Comparison of ENCODE assay signal across 11 mouse cellular contexts in the genomic region with DNA sequence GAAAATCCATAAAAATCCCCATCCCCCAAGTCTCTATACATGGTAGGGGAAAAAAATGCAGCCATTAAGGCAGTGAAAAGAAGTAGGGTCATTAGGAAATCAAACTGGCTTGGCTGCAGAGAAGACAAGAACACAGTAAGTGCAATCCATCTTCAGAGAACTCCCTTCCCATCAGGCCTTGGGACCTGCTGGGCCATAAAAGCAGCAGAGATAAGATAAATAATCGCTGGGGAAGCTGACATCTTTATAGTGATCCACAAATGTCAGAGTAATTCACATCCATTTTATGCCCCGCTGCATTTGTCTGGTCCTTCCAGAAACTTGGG. TPM values are rescaled to one million over a fixed set of nuclear protein-coding genes. Genes with fewer than 3 reads are reported as not detected.
DNase-seq lines count a peak whose midpoint lies in the region; ATAC-seq and TF ChIP-seq lines count a peak whose summit lies in the region.
"Had no signal": no experiment of that assay in that cellular context is flagged by ENCODE, and none has a peak within 500 bp of the region (broad histone marks: within the 10 kb centered on the region; RNA-seq: fewer than 3 reads in every experiment).

No protein-coding gene starts in this region.

- H3K9me3 ChIP-seq in hindbrain, embryonic 13.5 days = no peaks in the 10 kb centered on the region
- H3K9me3 ChIP-seq in hindbrain, embryonic 10.5 days = no peaks in the 10 kb centered on the region
- no peaks in the 10 kb centered on the region for H3K9me3 ChIP-seq in forebrain, postnatal 0 days (ENCODE audit: low read length)
- H3K9me3 ChIP-seq: heart, embryonic 12.5 days; limb, embryonic 13.5 days had no signal

- 48% methylated on average over 2 of the region's 2 CpGs for WGBS in hindbrain, embryonic 13.5 days
- 78% methylated on average over 2 of the region's 2 CpGs for WGBS in hindbrain, embryonic 10.5 days
- WGBS in forebrain, postnatal 0 days = 44% methylated on average over 2 of the region's 2 CpGs

- no peak overlapping the region for H3K4me3 ChIP-seq in hindbrain, embryonic 13.5 days
- H3K4me3 ChIP-seq in hindbrain, embryonic 10.5 days = no peak overlapping the region
- no peak overlapping the region for H3K4me3 ChIP-seq in forebrain, postnatal 0 days (ENCODE audit: low read depth, low read length)
- H3K4me3 ChIP-seq: heart, embryonic 12.5 days; limb, embryonic 13.5 days had no signal

- no peaks in the 10 kb centered on the region for H3K36me3 ChIP-seq in hindbrain, embryonic 13.5 days
- H3K36me3 ChIP-seq in hindbrain, embryonic 10.5 days = no peaks in the 10 kb centered on the region
- H3K36me3 ChIP-seq in forebrain, postnatal 0 days (ENCODE audit: insufficient read depth) = no peaks in the 10 kb centered on the region
- H3K36me3 ChIP-seq: heart, embryonic 12.5 days; limb, embryonic 13.5 days had no signal

- no peak overlapping the region for H3K9ac ChIP-seq in hindbrain, embryonic 13.5 days
- no peak overlapping the region for H3K9ac ChIP-seq in forebrain, postnatal 0 days
- H3K9ac ChIP-seq: heart, embryonic 12.5 days; limb, embryonic 13.5 days; lung, embryonic 14.5 days had no signal

- H3K27me3 ChIP-seq in hindbrain, embryonic 13.5 days = no peaks in the 10 kb centered on the region
- no peaks in the 10 kb centered on the region for H3K27me3 ChIP-seq in hindbrain, embryonic 10.5 days (ENCODE audit: insufficient read depth, poor library complexity, severe bottlenecking)
- no peaks in the 10 kb centered on the region for H3K27me3 ChIP-seq in forebrain, postnatal 0 days (ENCODE audit: insufficient read depth, low read length)
- H3K27me3 ChIP-seq: heart, embryonic 12.5 days; limb, embryonic 13.5 days had no signal

- H3K4me1 ChIP-seq in hindbrain, embryonic 13.5 days (replicated peaks) = peaks cover 29% of the 10 kb centered on the region
- H3K4me1 ChIP-seq in hindbrain, embryonic 10.5 days (replicated peaks) = peaks cover 10% of the 10 kb centered on the region; the same call in 1 of the 2 replicates
- H3K4me1 ChIP-seq in forebrain, postnatal 0 days (ENCODE audit: insufficient read depth) = 0 out of 2 replicates have a peak, but pooled peaks cover 4% of the 10 kb centered on the region

- intact Hi-C loops in heart, postnatal 36 days (cut with DNase I) = no loop called here

- peak; percentile 80 for ATAC-seq in hindbrain, embryonic 13.5 days (ENCODE audit: low FRiP score)
- ATAC-seq in forebrain, postnatal 0 days = peak; percentile 15

- H3K27ac ChIP-seq in hindbrain, embryonic 13.5 days = peak overlapping the region; percentile 58
- H3K27ac ChIP-seq in hindbrain, embryonic 10.5 days = no peak overlapping the region
- peak overlapping the region; percentile 11; the same call in 1 of the 2 replicates for H3K27ac ChIP-seq in forebrain, postnatal 0 days (ENCODE audit: low read depth, low read length)
- H3K27ac ChIP-seq: limb, embryonic 13.5 days had no signal

- no peak for TF ChIP-seq CTCF in forebrain, postnatal 0 days (IDR thresholded peaks at IDR 0.05; ENCODE audit: low read depth)

- no peak for DNase-seq in hindbrain, embryonic 10.5 days (ENCODE audit: low spot score)
- peak; percentile 18 for DNase-seq in MN1 (ENCODE audit: low spot score)
- DNase-seq in forebrain, postnatal 0 days = no peak
- peak; percentile 58 for DNase-seq in mesoderm, embryonic 11.5 days (ENCODE audit: low read depth, low spot score)
- DNase-seq in layer of hippocampus, adult 8-10 months (ENCODE audit: low spot score in 2 of 2) = no peak
- no peak for DNase-seq in heart, postnatal 36 days
- DNase-seq: thymus, postnatal 14 days had no signal

- H3K4me2 ChIP-seq in hindbrain, embryonic 13.5 days = no peak overlapping the region; the same call in 1 of the 2 replicates
- H3K4me2 ChIP-seq in forebrain, postnatal 0 days (ENCODE audit: low read depth) = no peak overlapping the region
- H3K4me2 ChIP-seq: heart, embryonic 12.5 days; limb, embryonic 13.5 days; lung, embryonic 14.5 days had no signal

RNA-seq across cellular contexts. Expression of a gene that starts 44.7 kb away (rescaled TPM):
- 2.3 and 2.9 TPM in 2 replicates for polyA plus RNA-seq in hindbrain, embryonic 13.5 days (2015; fragmentation: Nextera tagmentation; extraction: Ambion mirVana)
- polyA plus RNA-seq in hindbrain, embryonic 10.5 days (2016; fragmentation: Nextera tagmentation; extraction: Ambion mirVana) = 1.4 TPM in 2 replicates
- total RNA-seq in forebrain, postnatal 0 days (2014; rRNA removed) = 9.8 and 13.4 TPM in 2 replicates
- polyA plus RNA-seq in forebrain, postnatal 0 days (2015; fragmentation: Nextera tagmentation; extraction: Ambion mirVana) = 2.5 and 2.6 TPM in 2 replicates
- total RNA-seq in layer of hippocampus, adult 8-10 months (2022) = 1 to 10 TPM; 7.6 to 9.5 (median 9.1) TPM
- total RNA-seq in heart, postnatal 36 days (2021) = 1 to 10 TPM in 1 of 2 experiments, under 1 TPM in 1; 0.65 to 1.2 TPM

Comparison
In these comparisons a context has a peak if more than half of its experiments do, and no peak if none do; other contexts are left out.
1. DNase-seq: peak in MN1 (single experiment) and mesoderm, embryonic 11.5 days (single experiment); none in hindbrain, embryonic 10.5 days (single experiment), forebrain, postnatal 0 days (single experiment), layer of hippocampus, adult 8-10 months (0 of 2) and heart, postnatal 36 days (0 of 2).